Mouse (Mus musculus): ENCODE data around the gene Cltc.

DNA sequence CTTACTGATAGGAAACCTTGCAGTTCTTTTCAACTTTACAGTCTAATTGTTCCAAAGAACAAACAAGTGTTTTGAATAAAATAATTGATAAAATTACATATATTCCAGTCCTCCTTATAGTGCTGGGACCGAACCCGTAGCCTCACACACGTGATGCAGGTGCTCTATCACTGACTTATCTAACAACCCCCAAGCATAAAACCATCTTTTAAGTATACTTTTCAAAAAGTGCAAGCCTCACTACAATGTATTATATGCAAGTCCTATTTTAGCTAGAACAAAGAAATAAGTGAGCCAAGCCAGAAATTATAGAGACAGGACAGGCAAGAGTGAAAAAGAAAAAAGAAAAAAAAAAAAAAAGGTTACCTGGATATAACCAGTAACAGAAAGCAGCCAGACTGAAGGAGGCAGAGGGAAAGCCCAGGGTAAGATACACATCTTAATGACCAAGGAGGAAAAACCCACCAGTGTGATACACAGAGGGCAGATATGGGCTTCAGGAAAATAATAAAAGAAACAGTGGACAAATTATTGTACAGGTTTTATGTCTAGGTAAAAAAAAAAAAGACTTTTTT is 110.4 kb downstream of the Cltc start:
- TF ChIP-seq CTCF (conservative IDR thresholded peaks at IDR 0.05; ENCODE audit: low read length) (no peak), POU5F1 (IDR thresholded peaks at IDR 0.05; ENCODE audit: borderline replicate concordance, low read length) (no peak), NANOG (IDR thresholded peaks at IDR 0.05; ENCODE audit: borderline replicate concordance, low read length) (no peak)

All from E14TG2a.4 (cell line).